8 mouse cellular contexts compared by ENCODE assay signal in genomic region chr1:36512966-36513280, GRCm38 (mm10). TPM values are rescaled to one million over a fixed set of nuclear protein-coding genes. Genes with fewer than 3 reads are reported as not detected.
DNase-seq lines count a peak whose midpoint lies in the region; ATAC-seq and TF ChIP-seq lines count a peak whose summit lies in the region.

No protein-coding gene starts in this region.

- WGBS in embryonic facial prominence, embryonic 10.5 days, result under 1% methylated on average over 16 of the region's 16 CpGs
- 2% methylated on average over 16 of the region's 16 CpGs for WGBS in hindbrain, embryonic 16.5 days
- 1% methylated on average over 16 of the region's 16 CpGs for WGBS in midbrain, embryonic 16.5 days

- H3K4me1 ChIP-seq in embryonic facial prominence, embryonic 10.5 days, result peaks cover 25% of the 10 kb centered on the region
- H3K4me1 ChIP-seq in hindbrain, embryonic 16.5 days (ENCODE audit: control insufficient read depth, insufficient read depth, low read depth, low read length), result peaks cover 28% of the 10 kb centered on the region
- H3K4me1 ChIP-seq in midbrain, embryonic 16.5 days (ENCODE audit: control insufficient read depth, insufficient read depth, low read length), result peaks cover 30% of the 10 kb centered on the region

- H3K4me2 ChIP-seq in hindbrain, embryonic 16.5 days (ENCODE audit: low read length), result peak overlapping the region; percentile 92
- peak overlapping the region; percentile 84 for H3K4me2 ChIP-seq in midbrain, embryonic 16.5 days (ENCODE audit: low read length)

- ATAC-seq in hindbrain, embryonic 16.5 days, result no peak
- no peak for ATAC-seq in midbrain, embryonic 16.5 days

- H3K27ac ChIP-seq in layer of hippocampus, adult 2 months, result peak overlapping the region; percentile 79
- peak overlapping the region; percentile 95 for H3K27ac ChIP-seq in embryonic facial prominence, embryonic 10.5 days (replicated peaks)
- H3K27ac ChIP-seq in hindbrain, embryonic 16.5 days (ENCODE audit: low read depth, low read length), result peak overlapping the region; percentile 96
- peak overlapping the region; percentile 97 for H3K27ac ChIP-seq in midbrain, embryonic 16.5 days (ENCODE audit: low read length)

- DNase-seq in layer of hippocampus, adult 2 months (ENCODE audit: low spot score in 2 of 2), result no peak
- no peak for DNase-seq in layer of hippocampus, postnatal 10 days (ENCODE audit: low spot score in 2 of 2)
- no peak for DNase-seq in embryonic facial prominence, embryonic 10.5 days (ENCODE audit: low spot score)
- no peak for DNase-seq in left cerebral cortex, adult 8-10 months (ENCODE audit: low spot score in 2 of 2)
- no peak for DNase-seq in yolk sac, embryonic 10.5 days (ENCODE audit: low spot score)
- no peak for DNase-seq in retina, embryonic 14.5 days (ENCODE audit: low spot score)

- H3K4me3 ChIP-seq in layer of hippocampus, adult 2 months, result peak overlapping the region; percentile 77
- H3K4me3 ChIP-seq in embryonic facial prominence, embryonic 10.5 days, result peak overlapping the region; percentile 96
- H3K4me3 ChIP-seq in hindbrain, embryonic 16.5 days (ENCODE audit: low read length), result peak overlapping the region; percentile 84
- H3K4me3 ChIP-seq in midbrain, embryonic 16.5 days (ENCODE audit: low read depth, low read length), result peak overlapping the region; percentile 94

- H3K36me3 ChIP-seq in embryonic facial prominence, embryonic 10.5 days (replicated peaks), result peaks cover 37% of the 10 kb centered on the region
- H3K36me3 ChIP-seq in hindbrain, embryonic 16.5 days (ENCODE audit: control insufficient read depth, insufficient read depth, low read length), result peaks cover 2% of the 10 kb centered on the region; the same call in 1 of the 2 replicates
- H3K36me3 ChIP-seq in midbrain, embryonic 16.5 days (ENCODE audit: control insufficient read depth, insufficient read depth, low read length), result no peaks in the 10 kb centered on the region

- no peaks in the 10 kb centered on the region for H3K9me3 ChIP-seq in embryonic facial prominence, embryonic 10.5 days
- H3K9me3 ChIP-seq in hindbrain, embryonic 16.5 days (ENCODE audit: control insufficient read depth, low read length), result no peaks in the 10 kb centered on the region
- H3K9me3 ChIP-seq in midbrain, embryonic 16.5 days (replicated peaks; ENCODE audit: control insufficient read depth, low read length, poor library complexity, severe bottlenecking), result no peaks in the 10 kb centered on the region

- no peaks in the 10 kb centered on the region for H3K27me3 ChIP-seq in embryonic facial prominence, embryonic 10.5 days (replicated peaks; ENCODE audit: low read depth, poor library complexity, severe bottlenecking)
- H3K27me3 ChIP-seq in hindbrain, embryonic 16.5 days (replicated peaks; ENCODE audit: control insufficient read depth, insufficient read depth, low read length), result no peaks in the 10 kb centered on the region
- H3K27me3 ChIP-seq in midbrain, embryonic 16.5 days (ENCODE audit: control insufficient read depth, insufficient read depth, low read depth, low read length), result no peaks in the 10 kb centered on the region

- H3K9ac ChIP-seq in hindbrain, embryonic 16.5 days (ENCODE audit: low read depth, low read length), result peak overlapping the region; percentile 88
- peak overlapping the region; percentile 91 for H3K9ac ChIP-seq in midbrain, embryonic 16.5 days (ENCODE audit: low read depth, low read length)

- no peak for TF ChIP-seq CTCF in layer of hippocampus, adult 2 months (conservative IDR thresholded peaks at IDR 0.05)

RNA-seq across cellular contexts. Expression of gene Cnnm3, which starts 1.3 kb away (rescaled TPM):
- total RNA-seq in layer of hippocampus, adult 2 months (2021), result 10 to 100 TPM; 33.1 to 38.1 TPM
- 10 to 100 TPM; 35.0 to 39.8 TPM for total RNA-seq in layer of hippocampus, postnatal 10 days (2021)
- 3.5 and 3.6 TPM in 2 replicates for polyA plus RNA-seq in embryonic facial prominence, embryonic 10.5 days (2016; fragmentation: Nextera tagmentation; extraction: Ambion mirVana)
- 4.3 and 5.0 TPM in 2 replicates for polyA plus RNA-seq in hindbrain, embryonic 16.5 days (2015; fragmentation: Nextera tagmentation; extraction: Ambion mirVana)
- 4.2 and 4.5 TPM in 2 replicates for polyA plus RNA-seq in midbrain, embryonic 16.5 days (2015; fragmentation: Nextera tagmentation; extraction: Ambion mirVana)
- total RNA-seq in left cerebral cortex, adult 8-10 months (2022), result 10 to 100 TPM; 31.8 to 38.3 (median 33.4) TPM

RNA-seq across cellular contexts. Expression of gene Ankrd23, which starts 23.8 kb away (rescaled TPM):
- 10 to 100 TPM in 1 of 2 experiments, 1 to 10 TPM in 1; 6.8 to 10.3 TPM for total RNA-seq in layer of hippocampus, adult 2 months (2021)
- total RNA-seq in layer of hippocampus, postnatal 10 days (2021), result 1 to 10 TPM; 4.9 to 5.0 TPM
- 15.5 and 16.6 TPM in 2 replicates for polyA plus RNA-seq in embryonic facial prominence, embryonic 10.5 days (2016; fragmentation: Nextera tagmentation; extraction: Ambion mirVana)
- 12.2 and 19.8 TPM in 2 replicates for polyA plus RNA-seq in hindbrain, embryonic 16.5 days (2015; fragmentation: Nextera tagmentation; extraction: Ambion mirVana)
- 16.1 and 17.0 TPM in 2 replicates for polyA plus RNA-seq in midbrain, embryonic 16.5 days (2015; fragmentation: Nextera tagmentation; extraction: Ambion mirVana)
- total RNA-seq in left cerebral cortex, adult 8-10 months (2022), result 1 to 10 TPM; 3.9 to 6.0 (median 5.0) TPM

RNA-seq across cellular contexts. Expression of gene Gm42417, which starts 26.3 kb away (rescaled TPM):
- not detected for total RNA-seq in layer of hippocampus, adult 2 months (2021)
- under 1 TPM in 1 of 2 experiments, not detected in 1; 0.18 TPM for total RNA-seq in layer of hippocampus, postnatal 10 days (2021)
- 0.54 TPM in 1 of 2 replicates, not detected in the other for polyA plus RNA-seq in embryonic facial prominence, embryonic 10.5 days (2016; fragmentation: Nextera tagmentation; extraction: Ambion mirVana)
- polyA plus RNA-seq in hindbrain, embryonic 16.5 days (2015; fragmentation: Nextera tagmentation; extraction: Ambion mirVana), result 0.30 and 0.57 TPM in 2 replicates
- polyA plus RNA-seq in midbrain, embryonic 16.5 days (2015; fragmentation: Nextera tagmentation; extraction: Ambion mirVana), result 0.20 and 0.75 TPM in 2 replicates
- not detected for total RNA-seq in left cerebral cortex, adult 8-10 months (2022)

RNA-seq across cellular contexts. Expression of gene Ankrd39, which starts 34.3 kb away (rescaled TPM):
- total RNA-seq in layer of hippocampus, adult 2 months (2021), result 10 to 100 TPM; 13.4 to 13.7 TPM
- total RNA-seq in layer of hippocampus, postnatal 10 days (2021), result 10 to 100 TPM; 10.9 to 15.9 TPM
- polyA plus RNA-seq in embryonic facial prominence, embryonic 10.5 days (2016; fragmentation: Nextera tagmentation; extraction: Ambion mirVana), result 18.9 and 20.3 TPM in 2 replicates
- 31.0 and 33.8 TPM in 2 replicates for polyA plus RNA-seq in hindbrain, embryonic 16.5 days (2015; fragmentation: Nextera tagmentation; extraction: Ambion mirVana)
- polyA plus RNA-seq in midbrain, embryonic 16.5 days (2015; fragmentation: Nextera tagmentation; extraction: Ambion mirVana), result 30.6 and 32.8 TPM in 2 replicates
- 10 to 100 TPM; 13.1 to 17.0 (median 14.9) TPM for total RNA-seq in left cerebral cortex, adult 8-10 months (2022)

RNA-seq across cellular contexts. Expression of gene Cnnm4, which starts 41.5 kb away (rescaled TPM):
- 10 to 100 TPM; 16.9 to 17.2 TPM for total RNA-seq in layer of hippocampus, adult 2 months (2021)
- total RNA-seq in layer of hippocampus, postnatal 10 days (2021), result 10 to 100 TPM; 18.3 to 18.5 TPM
- polyA plus RNA-seq in embryonic facial prominence, embryonic 10.5 days (2016; fragmentation: Nextera tagmentation; extraction: Ambion mirVana), result 16.2 and 16.4 TPM in 2 replicates
- polyA plus RNA-seq in hindbrain, embryonic 16.5 days (2015; fragmentation: Nextera tagmentation; extraction: Ambion mirVana), result 11.4 and 12.8 TPM in 2 replicates
- polyA plus RNA-seq in midbrain, embryonic 16.5 days (2015; fragmentation: Nextera tagmentation; extraction: Ambion mirVana), result 9.8 and 11.5 TPM in 2 replicates
- 10 to 100 TPM; 11.7 to 13.7 (median 12.2) TPM for total RNA-seq in left cerebral cortex, adult 8-10 months (2022)
